Mouse (Mus musculus) urinary bladder, postnatal 10 days (tissue): ENCODE data around the gene Psmb5.

Experiments
- DNase-seq: peaks from one replicate; pipeline ENCODE4 v3.0.0; 2022; ENCODE audit warnings: low spot score

The Psmb5 gene

DNA sequence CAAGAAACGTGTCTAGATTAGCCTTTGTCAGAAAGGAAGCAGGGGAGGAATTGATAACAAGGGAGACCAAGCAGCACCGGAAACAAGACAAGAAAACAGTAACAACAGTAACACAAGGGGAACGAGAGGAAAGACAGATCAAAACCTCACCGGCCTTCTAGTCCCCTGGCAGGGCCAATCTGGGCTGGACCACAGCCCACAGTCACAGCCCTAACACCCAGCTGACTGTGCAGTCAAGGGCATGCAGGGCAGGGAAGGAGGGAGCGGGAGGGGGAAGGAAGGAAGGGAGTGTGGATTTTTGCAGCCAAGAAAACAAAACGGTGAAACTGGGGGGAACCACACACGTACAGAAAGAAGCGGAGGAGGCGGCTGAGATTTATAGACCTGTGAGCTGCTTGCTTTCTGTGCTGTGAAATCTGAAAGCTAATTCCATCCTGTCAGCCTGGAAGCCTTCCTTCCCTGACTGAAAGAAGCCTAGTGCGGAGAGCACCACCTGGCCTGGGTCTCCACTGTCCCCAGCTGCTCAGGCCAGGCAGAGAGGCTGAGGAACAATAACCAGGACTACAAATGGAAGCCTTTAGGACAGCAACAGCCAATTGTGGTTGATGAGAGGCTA, 25.4 kb downstream of the Psmb5 start:
- DNase-seq: no peak

DNA sequence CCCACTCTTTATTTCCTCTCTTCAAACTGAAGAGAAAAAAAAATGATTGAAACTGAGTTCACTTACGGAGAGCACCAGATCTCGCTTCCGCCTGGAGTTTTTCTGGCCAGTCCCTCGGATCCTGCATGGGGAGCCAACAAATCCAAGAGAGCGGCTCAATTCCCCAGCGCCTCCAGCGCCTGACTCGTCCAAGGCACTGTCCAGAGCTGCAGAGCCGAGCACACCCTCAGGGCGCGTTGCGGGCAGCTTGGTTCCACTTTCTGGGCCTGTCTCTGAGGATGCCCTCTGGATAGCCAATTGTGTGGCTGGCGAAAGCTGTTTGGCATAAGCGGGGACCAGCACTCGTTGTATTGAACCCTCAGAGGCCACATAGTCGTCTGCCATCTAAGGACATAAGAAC, 26.8 kb downstream of the Psmb5 start:
- DNase-seq: no peak

DNA sequence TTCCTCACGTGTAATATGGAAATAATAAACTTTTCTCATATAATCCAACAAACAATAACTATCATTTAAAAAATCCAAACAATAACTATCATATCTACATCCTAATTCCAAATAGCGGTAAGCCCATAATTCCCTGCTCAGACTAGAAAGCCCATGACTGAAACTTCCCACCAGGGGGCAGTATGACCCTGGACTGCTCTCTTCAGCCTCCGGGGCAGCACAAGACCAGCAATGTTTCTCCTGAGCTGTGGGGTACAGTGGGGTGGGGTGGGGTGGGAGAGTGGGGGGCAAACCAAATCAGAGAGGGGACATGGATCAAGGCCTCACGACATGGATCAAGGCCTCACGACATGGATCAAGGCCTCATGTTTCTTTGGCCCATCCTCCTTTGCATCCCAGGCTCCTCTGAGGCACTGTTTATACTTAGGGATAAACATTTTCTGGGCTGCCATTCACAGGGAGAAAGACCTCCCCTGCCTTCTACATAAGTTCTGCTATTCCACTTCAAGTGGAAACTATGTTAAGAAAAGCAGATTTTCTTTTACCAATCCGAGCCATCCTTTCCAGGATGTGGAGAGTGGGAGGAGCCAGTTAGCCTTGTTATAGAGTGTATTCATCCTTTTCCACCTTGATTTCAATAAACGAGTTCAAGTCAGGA, 34.0 kb downstream of the Psmb5 start:
- no peak for DNase-seq

DNA sequence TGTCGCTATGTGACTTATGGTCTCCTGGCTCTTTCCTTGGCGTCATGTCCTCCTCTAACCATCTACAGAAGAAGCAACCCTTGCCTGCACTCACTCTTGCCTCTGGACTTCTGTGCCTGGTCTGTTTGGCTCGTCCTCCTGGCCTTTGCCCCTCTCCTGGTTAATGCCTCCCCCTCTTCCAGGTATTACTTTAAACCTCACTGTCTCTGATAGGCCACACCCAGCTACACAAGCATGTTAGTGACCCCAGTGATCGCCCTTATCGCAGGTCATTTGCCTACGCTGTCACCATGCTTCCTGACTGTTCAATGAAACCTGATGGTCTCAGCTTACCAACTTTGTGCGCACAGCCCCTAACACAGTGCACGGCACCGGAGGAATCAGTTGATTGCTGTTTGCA, 35.3 kb downstream of the Psmb5 start:
- DNase-seq: no peak

DNA sequence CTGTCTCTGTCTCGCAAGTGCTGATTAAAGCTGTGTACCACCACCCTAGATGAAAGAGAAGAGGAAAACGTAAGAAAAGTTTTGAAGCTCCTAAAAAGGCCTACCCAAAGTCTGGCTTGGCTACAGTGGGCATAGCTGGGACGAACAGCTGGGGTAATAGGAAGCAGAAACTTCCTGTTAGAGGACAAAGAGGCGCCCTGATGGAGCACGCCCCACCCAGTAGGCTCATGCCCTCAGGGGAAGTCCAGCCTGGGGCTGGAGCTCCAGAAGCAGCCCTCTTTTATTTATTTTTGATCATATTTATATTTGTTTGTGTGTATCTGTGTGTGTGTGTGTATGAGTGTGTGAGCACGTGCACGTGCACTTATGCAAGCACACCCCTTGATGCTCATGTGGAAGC, 38.2 kb downstream of the Psmb5 start:
- DNase-seq: no peak

DNA sequence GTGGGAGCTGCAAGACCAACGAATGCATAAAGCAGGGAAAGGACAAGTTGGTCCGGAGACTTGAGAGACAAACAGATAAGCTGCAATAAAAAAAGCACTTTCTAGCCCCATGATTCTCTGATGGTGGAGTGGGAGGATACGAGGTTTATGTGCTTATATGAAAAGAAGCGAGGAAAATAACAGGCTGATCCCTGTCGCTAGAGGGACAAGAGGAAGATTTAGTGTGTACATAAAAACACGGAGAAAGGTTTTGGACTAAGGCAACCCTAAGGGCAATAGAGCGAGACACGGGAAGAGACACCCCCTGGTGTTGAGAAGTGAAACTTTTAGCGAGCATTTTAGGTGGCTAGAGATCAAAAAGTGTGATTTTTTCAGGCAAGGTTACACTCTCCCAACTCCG, 39.8 kb downstream of the Psmb5 start:
- no peak for DNase-seq

DNA sequence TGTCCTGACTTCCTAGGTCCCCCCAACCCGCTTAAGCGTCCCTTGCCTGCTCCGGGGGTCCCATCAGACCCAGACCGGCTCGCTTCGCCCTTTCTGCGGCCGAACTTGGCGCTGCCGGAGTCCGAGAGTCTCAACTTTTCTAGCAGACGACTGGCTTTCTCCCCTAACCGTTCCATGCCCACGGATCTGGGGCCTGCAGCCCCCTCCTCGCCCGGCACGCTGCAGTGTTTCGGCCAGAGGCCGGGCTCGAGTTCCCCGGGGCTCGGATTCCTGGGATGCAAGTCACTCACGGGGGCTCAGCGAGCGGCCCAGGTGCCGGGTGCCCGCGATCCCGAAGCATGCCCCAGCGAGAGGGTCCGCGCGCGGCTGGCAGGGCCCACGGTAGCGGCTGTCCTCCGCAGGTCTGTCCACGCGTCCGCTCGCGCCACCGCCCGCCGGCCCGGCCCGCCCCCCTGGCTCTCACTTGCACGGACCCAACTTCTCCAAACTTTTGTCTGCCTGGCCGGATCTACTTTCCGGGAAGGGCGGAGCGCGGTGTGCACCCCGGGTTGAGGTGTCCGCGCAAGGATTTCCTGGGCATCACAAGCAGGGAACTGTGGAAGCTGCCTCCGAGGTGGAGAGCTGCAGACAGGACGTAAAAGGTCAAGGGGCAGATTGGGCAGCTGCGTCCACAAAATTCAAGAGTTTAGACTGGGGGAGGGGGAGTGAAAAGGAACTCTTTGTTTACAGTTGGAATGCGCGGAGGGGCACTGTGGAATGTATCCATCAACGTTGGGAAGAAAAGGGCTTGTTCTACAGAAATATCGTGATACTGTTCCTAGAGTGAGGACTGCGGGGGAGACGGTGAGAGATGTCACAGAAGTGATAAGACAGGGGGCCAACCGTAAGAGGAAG, 40.5 kb downstream of the Psmb5 start, which contains the start of gene Ajuba:
TSS of gene Ajuba (minus strand) at position 470 of the 894 bp plus-strand sequence.
- peak; percentile 76 for DNase-seq

DNA sequence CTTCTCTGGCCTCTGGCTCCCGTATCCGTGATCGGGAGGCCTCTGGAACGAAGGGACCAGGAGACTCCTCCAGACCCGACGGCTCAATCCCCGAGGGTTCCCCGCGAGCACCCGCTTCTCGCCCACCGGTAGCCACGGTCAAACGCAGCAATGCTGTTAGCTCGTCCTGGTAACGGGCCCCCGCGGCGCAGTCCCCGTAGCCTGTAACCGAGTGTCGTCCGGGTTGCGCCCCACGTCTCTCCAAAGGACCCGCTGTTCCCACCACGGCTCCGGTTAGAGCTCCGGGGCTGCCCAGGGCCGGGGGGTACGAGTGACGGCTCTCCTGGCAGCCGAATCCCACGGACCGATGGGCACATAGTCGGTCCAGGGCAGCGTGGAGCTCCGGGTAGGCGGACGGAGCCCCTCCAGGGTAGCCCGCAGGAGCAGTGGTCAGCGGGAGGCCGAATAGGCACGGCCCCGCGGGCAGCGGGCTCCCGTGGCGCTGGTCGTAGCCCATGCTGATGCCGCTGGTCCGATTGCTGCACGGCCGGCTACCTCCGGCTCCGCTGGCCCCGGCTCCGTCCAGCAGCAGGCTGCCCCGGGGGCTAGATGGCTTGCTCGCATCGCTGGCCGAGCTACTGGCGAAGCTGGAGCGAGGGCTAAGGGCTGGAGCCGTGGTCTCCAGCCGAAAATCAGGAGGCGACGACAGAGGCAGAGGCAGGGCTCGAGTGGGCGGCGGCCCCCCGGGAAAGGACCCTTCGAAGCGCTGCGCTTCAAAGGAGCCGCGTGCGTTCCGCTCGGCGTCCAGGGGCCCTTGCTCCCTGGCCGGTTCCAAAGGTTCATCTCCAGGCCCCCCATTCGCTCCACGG, 41.4 kb downstream of the Psmb5 start:
- DNase-seq: no peak

DNA sequence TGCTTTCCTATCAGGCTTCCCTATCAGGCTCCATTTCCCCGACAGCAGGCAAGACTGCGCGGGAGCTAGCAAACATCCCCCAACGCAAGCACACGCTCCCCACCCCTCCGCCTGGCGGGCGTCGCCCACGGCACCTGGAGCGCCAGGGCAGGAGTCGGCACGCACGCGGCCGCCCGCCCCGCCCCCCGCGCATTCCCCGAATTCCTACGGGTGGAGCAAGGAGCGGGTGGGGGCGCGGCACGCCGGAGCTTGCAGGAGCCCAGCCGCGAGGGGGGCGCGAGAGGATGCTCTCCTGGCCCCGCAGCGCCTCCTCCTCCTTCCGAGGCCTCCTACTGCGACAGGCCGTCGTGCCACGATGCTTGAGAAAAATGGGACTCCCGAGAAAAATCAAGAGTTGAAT, 42.2 kb downstream of the Psmb5 start:
- DNase-seq: peak; percentile 65

DNA sequence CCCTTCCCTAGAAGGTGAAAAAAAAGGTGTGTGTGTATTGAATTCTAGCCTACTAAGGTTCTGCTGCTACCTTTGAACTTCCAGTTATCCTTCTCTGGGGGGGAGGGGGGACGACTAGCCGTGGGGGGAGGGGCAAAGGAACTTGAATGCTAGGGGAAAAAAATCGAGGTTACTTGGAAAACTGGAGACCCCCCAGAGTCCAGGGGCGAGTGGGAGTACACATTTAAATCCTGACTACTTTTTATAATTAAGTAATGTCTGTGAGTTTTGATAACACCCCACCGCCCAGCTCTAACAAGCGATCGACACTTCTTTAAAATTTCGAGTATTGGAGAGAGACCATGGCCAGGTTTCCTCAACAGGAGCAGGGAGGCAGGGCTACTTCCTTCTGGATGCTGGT, 42.8 kb downstream of the Psmb5 start:
- no peak for DNase-seq

DNA sequence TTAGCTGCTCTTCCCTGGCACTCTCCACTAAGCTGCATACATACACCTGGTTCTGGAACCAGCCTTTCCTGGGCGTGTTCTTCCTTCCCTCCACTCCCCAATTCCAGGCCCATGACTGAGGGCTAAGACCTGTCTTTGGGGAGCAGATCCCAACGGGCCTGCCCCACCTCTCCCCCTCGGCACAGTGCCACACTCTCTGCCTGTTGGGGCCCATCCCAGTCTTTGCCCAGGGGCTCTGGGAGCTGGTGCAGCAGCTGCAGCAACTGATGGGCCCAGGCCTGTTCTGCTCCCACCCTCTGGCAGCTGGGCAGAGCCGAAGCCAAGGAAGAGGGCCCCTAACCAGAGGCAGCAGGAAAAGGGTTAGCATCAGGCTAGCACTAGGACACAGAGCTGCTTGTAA, 43.6 kb downstream of the Psmb5 start:
- no peak for DNase-seq

DNA sequence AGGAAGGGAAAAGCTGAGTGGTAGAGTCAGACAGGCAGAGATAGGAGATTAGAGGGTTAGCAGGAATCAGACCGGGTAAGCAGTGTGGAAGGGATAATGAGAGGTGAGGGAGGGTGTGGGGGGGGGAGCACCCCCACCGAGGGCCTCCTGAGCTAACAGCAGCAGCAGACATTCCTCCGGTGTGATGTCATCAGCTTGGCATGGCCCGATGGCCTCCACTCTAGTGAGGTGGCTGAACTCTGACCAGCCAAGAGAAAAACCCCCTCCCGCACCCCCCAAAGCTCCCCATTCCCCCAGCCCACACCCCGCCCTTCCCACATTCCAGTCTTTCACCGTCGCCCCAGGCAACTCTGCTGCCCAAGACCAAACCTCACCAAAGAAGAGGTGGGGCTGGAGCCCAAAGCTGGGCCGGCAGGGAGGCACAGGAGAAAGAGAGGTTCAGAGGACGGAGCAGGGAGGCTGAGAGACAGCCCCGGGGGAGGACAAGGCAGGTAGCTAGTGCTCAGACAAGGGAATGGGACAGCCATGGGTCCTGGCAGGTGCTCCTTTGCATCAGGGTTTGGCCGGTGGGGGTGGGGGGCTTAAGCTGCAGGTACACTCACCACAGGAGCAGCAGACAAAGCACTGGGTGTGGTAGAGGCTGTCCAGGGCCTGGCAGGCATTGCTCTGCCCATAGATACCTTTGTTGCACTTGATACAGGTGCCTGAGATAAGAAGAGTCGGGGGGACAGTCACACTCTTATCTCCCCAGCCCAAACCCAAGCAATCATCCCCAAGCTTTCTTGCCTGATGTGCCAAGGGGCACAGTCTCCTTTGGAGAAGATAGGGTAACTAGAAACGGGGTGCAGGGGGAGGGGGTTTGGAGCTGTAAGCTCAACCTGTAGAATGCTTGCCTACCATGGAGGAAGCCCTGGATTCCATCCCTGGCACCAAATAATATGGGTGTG, 44.8 kb downstream of the Psmb5 start:
- DNase-seq: no peak

DNA sequence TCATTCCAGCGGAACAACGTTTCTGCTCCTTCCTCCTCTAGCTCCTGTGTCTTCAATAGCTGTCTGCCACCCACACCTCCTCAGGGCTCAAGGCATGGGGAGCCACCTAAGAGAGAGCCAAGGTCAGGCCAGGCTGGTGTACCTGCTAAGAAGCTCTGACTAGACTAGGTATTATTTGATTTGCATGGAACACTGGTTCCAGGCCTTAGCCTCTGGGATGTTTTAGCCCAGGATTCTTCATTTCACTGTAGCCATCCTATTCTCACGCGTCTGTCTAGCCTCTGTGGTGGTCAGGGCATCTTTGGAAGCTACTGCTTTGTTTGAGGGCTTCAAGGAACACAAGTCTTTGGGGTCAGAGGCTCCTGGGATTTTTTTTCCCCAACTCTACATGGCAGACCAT, 45.7 kb downstream of the Psmb5 start:
- DNase-seq: no peak

DNA sequence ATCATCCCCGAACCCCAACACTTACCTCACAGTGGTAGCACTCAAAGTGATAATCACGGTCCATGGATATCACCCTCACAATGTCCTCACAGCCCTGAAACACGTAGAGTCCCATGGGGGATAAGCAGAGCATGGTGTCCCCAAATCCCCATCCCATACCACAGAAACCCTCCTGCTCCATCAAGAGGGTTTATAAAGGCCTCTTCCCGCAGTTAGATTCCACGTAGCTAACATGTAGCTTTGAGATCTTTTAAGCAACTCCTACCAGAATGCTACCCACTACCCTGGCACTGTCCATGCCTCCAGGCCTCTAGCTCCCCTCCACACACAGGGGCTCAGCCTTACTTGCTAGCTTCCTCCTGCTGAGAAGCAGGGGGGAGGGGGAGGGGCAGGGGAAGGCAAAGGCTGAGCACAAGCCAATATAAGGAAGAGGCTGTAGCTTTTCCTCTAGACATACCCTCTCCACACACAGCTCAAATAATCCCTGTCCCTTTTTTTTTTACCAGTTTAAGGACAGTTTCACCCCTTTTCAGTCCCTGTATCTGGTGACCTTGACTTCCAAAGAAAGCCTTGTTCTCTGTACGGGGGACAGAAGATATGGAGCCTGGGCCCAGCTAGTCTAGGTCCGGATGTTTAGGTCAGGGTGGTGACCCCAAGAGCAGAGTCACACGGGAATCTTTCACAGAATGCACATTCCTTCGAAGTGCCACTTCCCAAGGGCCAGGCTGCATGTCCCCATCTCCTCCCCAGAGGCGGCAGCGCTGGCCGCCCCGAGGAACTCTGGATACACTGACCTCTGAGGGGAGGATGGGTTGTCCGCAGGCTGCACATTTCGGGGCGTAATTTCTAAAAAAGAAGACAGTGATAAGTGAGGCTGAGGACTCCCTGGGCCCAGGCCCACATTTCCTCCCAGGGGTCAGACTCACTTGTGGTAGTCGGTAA, 48.1 kb downstream of the Psmb5 start:
- no peak for DNase-seq

DNA sequence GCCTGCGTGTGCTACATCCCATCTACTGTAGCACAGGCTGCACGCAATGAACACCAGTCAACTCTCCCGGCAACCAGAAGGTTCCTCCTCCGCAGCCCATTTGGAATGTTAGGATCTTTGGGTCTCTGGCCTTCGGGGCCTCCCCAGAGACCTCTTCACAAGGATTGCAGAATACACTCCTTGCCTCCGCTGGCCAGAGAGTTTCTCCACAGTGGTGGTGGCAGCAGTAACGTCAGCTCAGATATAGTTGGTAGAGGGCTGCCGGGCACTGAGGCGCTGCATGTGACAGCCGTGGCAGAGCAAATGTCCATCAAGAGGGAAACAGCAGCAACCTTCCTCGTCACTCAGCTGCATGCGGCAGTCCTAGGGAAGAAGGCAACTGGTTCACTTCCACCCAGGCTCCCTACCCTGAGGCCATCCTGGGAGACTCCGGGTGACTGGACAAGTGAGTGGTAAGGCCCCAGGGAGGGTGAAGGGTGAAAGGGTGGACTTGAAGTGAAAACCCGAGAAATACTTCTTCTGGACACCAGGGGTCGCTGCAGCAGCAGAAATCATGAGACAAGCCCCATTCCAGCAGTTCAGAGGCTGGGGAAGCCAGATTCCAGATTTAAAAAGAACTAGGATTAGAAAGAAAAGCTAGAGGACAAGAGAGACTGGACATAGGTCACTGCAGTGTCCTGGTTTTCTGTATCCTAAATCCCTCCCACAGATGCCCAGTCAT, 49.0 kb downstream of the Psmb5 start:
- no peak for DNase-seq
